Mouse (Mus musculus) CH12.LX (cell line): ENCODE measurements around the gene Mdfi.

Source experiments
- BHLHE40 ChIP-seq: IDR thresholded peaks from 2 replicates; pipeline ENCODE4 v1.6.1; 2011; ENCODE audit warnings: mild to moderate bottlenecking, low read depth, low read length, improper control_type of control experiment
- CTCF ChIP-seq, 2 experiments: IDR thresholded peaks in 1 of 2; conservative IDR thresholded peaks in 1 of 2; 2 replicates each; pipeline ENCODE4 v1.5.1; 2011 to 2012; ENCODE audit warnings: low read depth in 2 of 2, low read length in 2 of 2, improper control_type of control experiment in 1 of 2, inconsistent platforms in 1 of 2, mild to moderate bottlenecking in 1 of 2, moderate library complexity in 1 of 2
- E2F4 ChIP-seq: IDR thresholded peaks from 2 replicates; pipeline ENCODE4 v1.6.1; 2011; ENCODE audit warnings: low read depth, low read length, improper control_type of control experiment; ENCODE audit not compliant: insufficient replicate concordance
- ELF1 ChIP-seq: IDR thresholded peaks from 2 replicates; pipeline ENCODE4 v1.6.1; 2014; ENCODE audit warnings: low read depth, mild to moderate bottlenecking, inconsistent platforms, low read length, improper control_type of control experiment
- EP300 ChIP-seq: IDR thresholded peaks from 2 replicates; pipeline ENCODE4 v1.6.1; 2011; ENCODE audit warnings: low read length, improper control_type of control experiment
- IRF4 ChIP-seq: IDR thresholded peaks from 2 replicates; pipeline ENCODE4 v1.6.1; 2014; ENCODE audit warnings: low read depth, mild to moderate bottlenecking, inconsistent platforms, low read length, improper control_type of control experiment
- MAX ChIP-seq: IDR thresholded peaks from 2 replicates; pipeline ENCODE4 v1.6.1; 2011; ENCODE audit warnings: low read length, improper control_type of control experiment
- MYC ChIP-seq: IDR thresholded peaks from 2 replicates; pipeline ENCODE4 v1.6.1; 2011; ENCODE audit warnings: low read depth, mild to moderate bottlenecking, improper control_type of control experiment, low read length
- UBTF ChIP-seq: IDR thresholded peaks from 2 replicates; pipeline ENCODE4 v1.6.1; 2012; ENCODE audit warnings: low read depth, mild to moderate bottlenecking, inconsistent platforms, low read length, improper control_type of control experiment, moderate library complexity
- USF1 ChIP-seq: IDR thresholded peaks from 2 replicates; pipeline ENCODE4 v1.6.1; 2014; ENCODE audit warnings: low read depth, mild to moderate bottlenecking, inconsistent platforms, low read length, improper control_type of control experiment
- USF2 ChIP-seq: conservative IDR thresholded peaks from 2 replicates; pipeline ENCODE4 v1.6.1; 2011; ENCODE audit warnings: low read depth, low read length, improper control_type of control experiment
- ZC3H11A ChIP-seq: IDR thresholded peaks from 2 replicates; pipeline ENCODE4 v1.6.1; 2012; ENCODE audit warnings: low read depth, mild to moderate bottlenecking, inconsistent platforms, low read length, improper control_type of control experiment
- ZMIZ1 ChIP-seq: IDR thresholded peaks from 2 replicates; pipeline ENCODE4 v1.6.1; 2012; ENCODE audit warnings: low read depth, mild to moderate bottlenecking, inconsistent platforms, low read length, improper control_type of control experiment

DNA sequence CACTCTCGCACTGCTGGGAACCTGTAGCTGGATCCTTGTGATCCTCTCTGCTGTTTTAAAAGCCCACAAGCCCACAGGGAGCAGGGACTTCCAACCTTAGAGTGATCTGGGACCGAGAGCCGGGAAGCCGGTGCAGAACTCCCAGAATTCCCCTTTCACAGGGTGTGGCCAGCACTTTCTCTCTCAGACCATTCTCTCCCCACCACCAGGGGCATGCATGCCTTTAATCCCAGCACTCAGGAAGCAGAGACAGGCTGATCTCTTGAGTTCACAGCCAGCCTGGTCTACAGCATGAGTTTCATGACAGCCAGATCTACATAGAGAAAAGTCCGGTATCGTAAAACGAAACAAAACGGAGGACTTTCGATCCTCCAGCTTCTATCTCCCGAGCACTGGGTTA is 35.4 kb upstream of the Mdfi start:
- TF ChIP-seq E2F4 = no peak
- no peak for TF ChIP-seq MAX
- no peak for TF ChIP-seq EP300
- TF ChIP-seq USF1 = no peak
- no peak for TF ChIP-seq BHLHE40
- no peak for TF ChIP-seq CTCF (conservative IDR thresholded peaks at IDR 0.05 in 1 of 2, IDR thresholded peaks at IDR 0.05 in 1 of 2; ENCODE audit: low read depth in 2 of 2, low read length in 2 of 2)
- no peak for TF ChIP-seq ELF1
- no peak for TF ChIP-seq ZMIZ1
- no peak for TF ChIP-seq USF2
- TF ChIP-seq IRF4 = no peak
- no peak for TF ChIP-seq MYC
- no peak for TF ChIP-seq UBTF
- no peak for TF ChIP-seq ZC3H11A
